Comparison of ENCODE assay signal across 8 mouse cellular contexts in genomic region chr6:34927156-34927555, GRCm38 (mm10). TPM values are rescaled to one million over a fixed set of nuclear protein-coding genes. Genes with fewer than 3 reads are reported as not detected.
DNase-seq lines count a peak whose midpoint lies in the region; ATAC-seq lines count a peak whose summit lies in the region.

No protein-coding gene starts in this region.

- H3K9ac ChIP-seq in hindbrain, embryonic 16.5 days (ENCODE audit: low read depth, low read length), result no peak overlapping the region
- H3K9ac ChIP-seq in midbrain, embryonic 14.5 days (replicated peaks; ENCODE audit: low read length), result no peak overlapping the region

- 43% methylated on average over 4 of the region's 4 CpGs for WGBS in hindbrain, embryonic 10.5 days
- 39% methylated on average over 4 of the region's 4 CpGs for WGBS in hindbrain, embryonic 16.5 days
- whole genome bisulfite sequencing in midbrain, embryonic 14.5 days, result 44% methylated on average over 4 of the region's 4 CpGs

- no peak for ATAC-seq in hindbrain, embryonic 16.5 days
- no peak for ATAC-seq in midbrain, embryonic 14.5 days (ENCODE audit: low FRiP score, low TSS enrichment)

- intact Hi-C loops in heart, postnatal 36 days (cut with DNase I), result loop anchor here (5.0 kb wide), 1 partner anchor 150 kb away; no protein-coding TSS in a partner anchor
- intact Hi-C loops in left cerebral cortex, postnatal 25 days (cut with DNase I), result loop anchor here (5.0 kb wide), 1 partner anchor 415 kb away; no protein-coding TSS in a partner anchor

- H3K36me3 ChIP-seq in hindbrain, embryonic 10.5 days, result no peaks in the 10 kb centered on the region
- H3K36me3 ChIP-seq in hindbrain, embryonic 16.5 days (ENCODE audit: control insufficient read depth, insufficient read depth, low read length), result no peaks in the 10 kb centered on the region
- H3K36me3 ChIP-seq in midbrain, embryonic 14.5 days (ENCODE audit: control insufficient read depth, insufficient read depth, low read length), result no peaks in the 10 kb centered on the region
- no peaks in the 10 kb centered on the region for H3K36me3 ChIP-seq in splenic B cell, adult 2 months (ENCODE audit: control insufficient read depth, insufficient read depth, low read length, poor library complexity, severe bottlenecking)

- H3K9me3 ChIP-seq in hindbrain, embryonic 10.5 days, result no peaks in the 10 kb centered on the region
- H3K9me3 ChIP-seq in hindbrain, embryonic 16.5 days (ENCODE audit: control insufficient read depth, low read length), result no peaks in the 10 kb centered on the region
- no peaks in the 10 kb centered on the region for H3K9me3 ChIP-seq in midbrain, embryonic 14.5 days (ENCODE audit: control insufficient read depth, low read length)

- H3K4me2 ChIP-seq in hindbrain, embryonic 16.5 days (ENCODE audit: low read length), result no peak overlapping the region
- H3K4me2 ChIP-seq in midbrain, embryonic 14.5 days (ENCODE audit: low read length), result no peak overlapping the region

- H3K4me1 ChIP-seq in hindbrain, embryonic 10.5 days (replicated peaks), result no peaks in the 10 kb centered on the region
- no peaks in the 10 kb centered on the region for H3K4me1 ChIP-seq in hindbrain, embryonic 16.5 days (ENCODE audit: control insufficient read depth, insufficient read depth, low read depth, low read length)
- no peaks in the 10 kb centered on the region for H3K4me1 ChIP-seq in midbrain, embryonic 14.5 days (ENCODE audit: control insufficient read depth, insufficient read depth, low read length)

- H3K4me3 ChIP-seq in hindbrain, embryonic 10.5 days, result no peak overlapping the region
- H3K4me3 ChIP-seq in hindbrain, embryonic 16.5 days (ENCODE audit: low read length), result no peak overlapping the region
- no peak overlapping the region for H3K4me3 ChIP-seq in midbrain, embryonic 14.5 days (replicated peaks; ENCODE audit: low read depth, low read length)

- no peak overlapping the region for H3K27ac ChIP-seq in hindbrain, embryonic 10.5 days
- no peak overlapping the region for H3K27ac ChIP-seq in hindbrain, embryonic 16.5 days (ENCODE audit: low read depth, low read length)
- no peak overlapping the region for H3K27ac ChIP-seq in midbrain, embryonic 14.5 days (replicated peaks; ENCODE audit: low read depth, low read length)

- H3K27me3 ChIP-seq in hindbrain, embryonic 10.5 days (ENCODE audit: insufficient read depth, poor library complexity, severe bottlenecking), result no peaks in the 10 kb centered on the region
- H3K27me3 ChIP-seq in hindbrain, embryonic 16.5 days (replicated peaks; ENCODE audit: control insufficient read depth, insufficient read depth, low read length), result no peaks in the 10 kb centered on the region
- H3K27me3 ChIP-seq in midbrain, embryonic 14.5 days (ENCODE audit: control insufficient read depth, insufficient read depth, low read length), result no peaks in the 10 kb centered on the region
- no peaks in the 10 kb centered on the region for H3K27me3 ChIP-seq in splenic B cell, adult 2 months (ENCODE audit: control insufficient read depth, insufficient read depth, low read length, poor library complexity, severe bottlenecking)

- peak; percentile 69 for DNase-seq in hindbrain, embryonic 10.5 days (ENCODE audit: low spot score)
- DNase-seq in adrenal gland, adult 2 months, result peak; percentile 60
- peak; percentile 79 for DNase-seq in embryo, embryonic 11 days
- DNase-seq in heart, postnatal 36 days, result peak; percentile 74 to 78
- DNase-seq in left cerebral cortex, postnatal 25 days (ENCODE audit: low spot score in 2 of 2), result peak; percentile 64 to 71
- peak; percentile 76 for DNase-seq in midbrain, embryonic 14.5 days
- DNase-seq in splenic B cell, adult 2 months (ENCODE audit: low read depth, low spot score), result peak; percentile 80

RNA-seq across cellular contexts. Expression of gene Stra8, which starts 7.2 kb away (rescaled TPM):
- polyA plus RNA-seq in hindbrain, embryonic 10.5 days (2016; fragmentation: Nextera tagmentation; extraction: Ambion mirVana), result not detected in 2 replicates
- not detected in 2 replicates for polyA plus RNA-seq in hindbrain, embryonic 16.5 days (2015; fragmentation: Nextera tagmentation; extraction: Ambion mirVana)
- not detected for total RNA-seq in adrenal gland, adult 2 months (2021)
- not detected in 2 replicates for polyA plus RNA-seq in adrenal gland, adult 2 months (2012; rRNA removed)
- not detected for total RNA-seq in heart, postnatal 36 days (2021)
- total RNA-seq in left cerebral cortex, postnatal 25 days (2021), result not detected
- not detected in 2 replicates for polyA plus RNA-seq in midbrain, embryonic 14.5 days (2014; fragmentation: Nextera tagmentation; extraction: Ambion mirVana)

RNA-seq across cellular contexts. Expression of gene Wdr91, which starts 16.5 kb away (rescaled TPM):
- polyA plus RNA-seq in hindbrain, embryonic 10.5 days (2016; fragmentation: Nextera tagmentation; extraction: Ambion mirVana), result 13.5 and 14.3 TPM in 2 replicates
- polyA plus RNA-seq in hindbrain, embryonic 16.5 days (2015; fragmentation: Nextera tagmentation; extraction: Ambion mirVana), result 13.9 and 14.8 TPM in 2 replicates
- 10 to 100 TPM; 16.7 to 17.0 TPM for total RNA-seq in adrenal gland, adult 2 months (2021)
- polyA plus RNA-seq in adrenal gland, adult 2 months (2012; rRNA removed), result 10.5 and 12.7 TPM in 2 replicates
- total RNA-seq in heart, postnatal 36 days (2021), result 10 to 100 TPM; 11.4 to 15.5 TPM
- total RNA-seq in left cerebral cortex, postnatal 25 days (2021), result 10 to 100 TPM; 28.3 to 36.4 TPM
- 14.8 and 17.5 TPM in 2 replicates for polyA plus RNA-seq in midbrain, embryonic 14.5 days (2014; fragmentation: Nextera tagmentation; extraction: Ambion mirVana)

RNA-seq across cellular contexts. Expression of gene Cyren, which starts 49.3 kb away (rescaled TPM):
- 17.9 and 18.4 TPM in 2 replicates for polyA plus RNA-seq in hindbrain, embryonic 10.5 days (2016; fragmentation: Nextera tagmentation; extraction: Ambion mirVana)
- polyA plus RNA-seq in hindbrain, embryonic 16.5 days (2015; fragmentation: Nextera tagmentation; extraction: Ambion mirVana), result 9.7 and 9.8 TPM in 2 replicates
- 1 to 10 TPM; 7.9 to 8.2 TPM for total RNA-seq in adrenal gland, adult 2 months (2021)
- 6.6 and 6.7 TPM in 2 replicates for polyA plus RNA-seq in adrenal gland, adult 2 months (2012; rRNA removed)
- total RNA-seq in heart, postnatal 36 days (2021), result 1 to 10 TPM; 2.3 to 3.5 TPM
- 1 to 10 TPM; 5.5 to 6.1 TPM for total RNA-seq in left cerebral cortex, postnatal 25 days (2021)
- 6.1 and 8.7 TPM in 2 replicates for polyA plus RNA-seq in midbrain, embryonic 14.5 days (2014; fragmentation: Nextera tagmentation; extraction: Ambion mirVana)
